Mouse (Mus musculus) cerebellum, adult 2 months (tissue): Measurements from ENCODE around the gene Kcng1.

Experiments used
- CTCF ChIP-seq: fragments of 200-500 bp; IDR thresholded peaks from 2 replicates; pipeline ENCODE4 v1.5.1; 2011; ENCODE audit warnings: low read depth, mild to moderate bottlenecking, control low read depth, low read length, moderate library complexity, borderline replicate concordance; ENCODE audit not compliant: insufficient read depth
- POLR2A ChIP-seq: fragments of 200-500 bp; IDR thresholded peaks from 2 replicates; pipeline ENCODE4 v1.6.1; 2011; ENCODE audit warnings: low read length, control low read depth, borderline replicate concordance; ENCODE audit not compliant: insufficient read depth

GRCm38 (mm10) chr2:168312504-168312903 lies 31.0 kb upstream of the Kcng1 start:
- TF ChIP-seq CTCF, result no peak
- TF ChIP-seq POLR2A, result no peak
